Mouse (Mus musculus) olfactory bulb, adult 2 months (tissue): Measurements from ENCODE around the gene Fam49a.

Experiments
- CTCF ChIP-seq: fragments of 200-500 bp; IDR thresholded peaks from 2 replicates; pipeline ENCODE4 v1.5.1; 2012; ENCODE audit warnings: low read depth, mild to moderate bottlenecking, low read length, moderate library complexity; ENCODE audit not compliant: insufficient read depth
- POLR2A ChIP-seq: fragments of 200-500 bp; IDR thresholded peaks from 2 replicates; pipeline ENCODE4 v1.6.1; 2012; ENCODE audit warnings: mild to moderate bottlenecking, low read depth, low read length, moderate library complexity; ENCODE audit not compliant: insufficient read depth

DNA sequence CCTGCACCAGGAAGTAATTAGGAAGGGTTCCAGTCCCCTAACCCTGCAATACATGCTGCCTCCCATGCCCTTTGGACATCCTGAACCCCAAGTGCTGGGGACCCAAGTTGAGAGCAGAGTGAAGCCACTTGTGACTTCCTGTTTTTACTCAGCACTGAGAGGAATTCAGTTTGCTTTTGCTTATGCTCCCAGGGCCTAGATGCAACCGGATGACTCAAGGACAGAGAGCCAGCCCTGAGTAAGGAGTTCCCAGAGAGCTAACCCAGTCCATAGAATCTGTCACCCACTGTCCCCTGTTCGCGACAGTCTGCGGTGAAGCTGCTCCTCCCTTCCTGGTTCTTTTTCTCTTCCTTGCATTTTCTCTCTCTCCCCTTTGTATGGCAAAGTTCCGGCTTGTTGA lies 2.2 kb downstream of the Fam49a start:
- TF ChIP-seq POLR2A (no peak), CTCF (no peak)
